Mouse (Mus musculus): ENCODE data around the gene Szrd1.

Gene Szrd1

GRCm38 (mm10) chr4:141114521-141114981 is 25.0 kb downstream of the Szrd1 start:
- DNase-seq: peak; percentile 65 to 69

GRCm38 (mm10) chr4:141113831-141114230 is 25.7 kb downstream of the Szrd1 start:
- DNase-seq: peak in 1 of 2 experiments; percentile 37

GRCm38 (mm10) chr4:141108196-141108732 is 31.3 kb downstream of the Szrd1 start:
- DNase-seq: no peak

GRCm38 (mm10) chr4:141106526-141107183 is 32.9 kb downstream of the Szrd1 start:
- DNase-seq: no peak

GRCm38 (mm10) chr4:141101855-141102254 is 37.7 kb downstream of the Szrd1 start:
- peak in 1 of 2 experiments; percentile 67 for DNase-seq

GRCm38 (mm10) chr4:141101291-141101690 is 38.3 kb downstream of the Szrd1 start:
- DNase-seq: no peak

- DNase-seq: no peak
Measured at GRCm38 (mm10) chr4:141099956-141100355, 39.6 kb downstream of the Szrd1 start.

GRCm38 (mm10) chr4:141098935-141099334 is 40.6 kb downstream of the Szrd1 start:
- DNase-seq: no peak

GRCm38 (mm10) chr4:141096710-141097109 is 42.9 kb downstream of the Szrd1 start:
- no peak for DNase-seq

GRCm38 (mm10) chr4:141095016-141095415 is 44.6 kb downstream of the Szrd1 start:
- peak in 1 of 2 experiments; percentile 46 for DNase-seq

- DNase-seq: no peak
Measured at GRCm38 (mm10) chr4:141088714-141089113, 50.9 kb downstream of the Szrd1 start.

GRCm38 (mm10) chr4:141088033-141088432 is 51.5 kb downstream of the Szrd1 start, which contains the start of gene Spata21:
Gene Spata21, plus strand, starts transcription at chr4:141088333.
- no peak for DNase-seq

GRCm38 (mm10) chr4:141086862-141087261 is 52.7 kb downstream of the Szrd1 start:
- no peak for DNase-seq

- DNase-seq: no peak
Measured at GRCm38 (mm10) chr4:141078510-141079137, 61.0 kb downstream of the Szrd1 start.

GRCm38 (mm10) chr4:141077681-141078509 is 61.7 kb downstream of the Szrd1 start, which contains the start of gene Necap2:
Gene Necap2, minus strand, starts transcription at chr4:141078357.
- DNase-seq: peak; percentile 97 to 98

- DNase-seq: no peak
Measured at GRCm38 (mm10) chr4:141076761-141077506, 62.6 kb downstream of the Szrd1 start.

- DNase-seq: no peak
Measured at GRCm38 (mm10) chr4:141074109-141074508, 65.5 kb downstream of the Szrd1 start.

- DNase-seq: peak; percentile 49 to 58
Measured at GRCm38 (mm10) chr4:141073661-141074060, 65.9 kb downstream of the Szrd1 start.

GRCm38 (mm10) chr4:141072502-141072901 is 67.1 kb downstream of the Szrd1 start:
- DNase-seq: no peak

GRCm38 (mm10) chr4:141069731-141070130 is 69.8 kb downstream of the Szrd1 start:
- DNase-seq: peak; percentile 73 to 85

GRCm38 (mm10) chr4:141068655-141069054 is 70.9 kb downstream of the Szrd1 start:
- no peak for DNase-seq

GRCm38 (mm10) chr4:141067516-141068046 is 72.0 kb downstream of the Szrd1 start:
- peak; percentile 40 to 47 for DNase-seq
